Mouse (Mus musculus) limb, embryonic 10.5 days (tissue): ENCODE data around the gene Kif19a. TPM values are rescaled to one million over a fixed set of nuclear protein-coding genes. Genes with fewer than 3 reads are reported as not detected.

Source experiments
- DNase-seq: peaks from one replicate; pipeline ENCODE4 v3.0.0-alpha.2; 2017; ENCODE audit warnings: low spot score
- H3K27ac ChIP-seq: fragments of 300-500 bp; sonication (generic); 2 replicates; pipeline ENCODE4 v1.5.1; 2016; ENCODE audit warnings: mild to moderate bottlenecking
- H3K27me3 ChIP-seq: fragments of 300-500 bp; sonication (generic); 2 replicates; pipeline ENCODE4 v1.6.1; 2016; ENCODE audit warnings: low read depth, mild to moderate bottlenecking; ENCODE audit not compliant: poor library complexity, severe bottlenecking
- H3K36me3 ChIP-seq: fragments of 300-500 bp; sonication (generic); 2 replicates; pipeline ENCODE4 v1.6.1; 2016; ENCODE audit warnings: mild to moderate bottlenecking, moderate library complexity
- H3K4me1 ChIP-seq: fragments of 300-500 bp; sonication (generic); 2 replicates; pipeline ENCODE4 v1.6.1; 2016
- H3K4me3 ChIP-seq: fragments of 300-500 bp; sonication (generic); 2 replicates; pipeline ENCODE4 v1.5.1; 2016; ENCODE audit warnings: mild to moderate bottlenecking, moderate library complexity
- H3K9me3 ChIP-seq: fragments of 300-500 bp; sonication (generic); replicated peaks from 2 replicates; pipeline ENCODE4 v1.6.1; 2016; ENCODE audit warnings: mild to moderate bottlenecking
- WGBS: fragments of 180-500 bp; shearing (Covaris S2); methylation state at CpG from one replicate; pipeline ENCODE4 v1.1.7; 2016; 5-methylcytosine and 5-hydroxymethylcytosine counted together
- polyA plus RNA-seq: library from polyadenylated mRNA; unstranded; fragments of >200 nt; fragmentation: Nextera tagmentation; extraction: Ambion mirVana; gene quantifications from 2 replicates; pipeline ENCODE4 v1.2.1, GENCODE M21; 2016

Kif19a gene
- 0.13 TPM in 1 of 2 replicates, not detected in the other for polyA plus RNA-seq

- peaks cover 73% of the 10 kb centered on the region for H3K27me3 ChIP-seq
- DNase-seq: peak; percentile 81
- no peaks in the 10 kb centered on the region for H3K36me3 ChIP-seq
- WGBS: 3% methylated on average over 51 of the region's 51 CpGs
- peaks cover 15% of the 10 kb centered on the region for H3K4me1 ChIP-seq
- H3K9me3 ChIP-seq: no peaks in the 10 kb centered on the region
- H3K27ac ChIP-seq: peak within 1 kb of the TSS; percentile 16; the same call in 1 of the 2 replicates
- peak within 1 kb of the TSS; percentile 58 for H3K4me3 ChIP-seq
Measured at GRCm38 (mm10) chr11:114764820-114765818, at the start of gene Kif19a. Gene Kif19a, plus strand, starts transcription at chr11:114765388.

GRCm38 (mm10) chr11:114715531-114715930, 49.7 kb upstream of the Kif19a start:
- WGBS: 84% methylated on average over 7 of the region's 7 CpGs
- Histone ChIP-seq H3K9me3 (no peaks in the 10 kb centered on the region), H3K4me3 (no peak overlapping the region), H3K27ac (no peak overlapping the region), H3K4me1 (peaks cover 13% of the 10 kb centered on the region; the same call in 1 of the 2 replicates), H3K27me3 (no peaks in the 10 kb centered on the region), H3K36me3 (no peaks in the 10 kb centered on the region)
- no peak for DNase-seq

- Histone ChIP-seq H3K9me3 (no peaks in the 10 kb centered on the region), H3K27ac (no peak overlapping the region), H3K4me1 (peaks cover 17% of the 10 kb centered on the region), H3K36me3 (no peaks in the 10 kb centered on the region), H3K27me3 (no peaks in the 10 kb centered on the region), H3K4me3 (no peak overlapping the region)
- 93% methylated on average over 10 of the region's 10 CpGs for WGBS
- no peak for DNase-seq
Measured at GRCm38 (mm10) chr11:114720535-114720934, 44.7 kb upstream of the Kif19a start.

GRCm38 (mm10) chr11:114722438-114722837, 42.8 kb upstream of the Kif19a start:
- Histone ChIP-seq H3K4me1 (peaks cover 25% of the 10 kb centered on the region), H3K27me3 (peaks cover 2% of the 10 kb centered on the region; the same call in 1 of the 2 replicates), H3K4me3 (no peak overlapping the region), H3K36me3 (no peaks in the 10 kb centered on the region), H3K9me3 (no peaks in the 10 kb centered on the region), H3K27ac (0 out of 2 replicates have a peak overlapping the region, but pooled peaks have one; percentile 12)
- DNase-seq: no peak
- 85% methylated on average over 8 of the region's 8 CpGs for WGBS

GRCm38 (mm10) chr11:114723030-114723429, 42.2 kb upstream of the Kif19a start:
- Histone ChIP-seq H3K27me3 (peaks cover 8% of the 10 kb centered on the region), H3K4me1 (peaks cover 31% of the 10 kb centered on the region), H3K4me3 (no peak overlapping the region), H3K27ac (0 out of 2 replicates have a peak overlapping the region, but pooled peaks have one; percentile 12), H3K36me3 (no peaks in the 10 kb centered on the region), H3K9me3 (no peaks in the 10 kb centered on the region)
- no peak for DNase-seq
- 72% methylated on average over 13 of the region's 13 CpGs for WGBS

GRCm38 (mm10) chr11:114724787-114725590, 40.2 kb upstream of the Kif19a start:
- no peak for DNase-seq

GRCm38 (mm10) chr11:114726965-114727825, 38.0 kb upstream of the Kif19a start, which contains the start of gene Dnaic2:
Gene Dnaic2, plus strand, starts transcription at chr11:114727408.
- peak; percentile 76 for DNase-seq
- no peaks in the 10 kb centered on the region for H3K36me3 ChIP-seq
- peak within 1 kb of the TSS; percentile 46 for H3K4me3 ChIP-seq
- 0 out of 2 replicates have a peak within 1 kb of the TSS, but pooled peaks have one; percentile 19 for H3K27ac ChIP-seq
- peaks cover 15% of the 10 kb centered on the region for H3K27me3 ChIP-seq
- WGBS: 14% methylated on average over 34 of the region's 34 CpGs
- no peaks in the 10 kb centered on the region for H3K9me3 ChIP-seq
- peaks cover 46% of the 10 kb centered on the region for H3K4me1 ChIP-seq

More at GRCm38 (mm10) chr11:114724787-114725590, 40.2 kb upstream of the Kif19a start:
- no peaks in the 10 kb centered on the region for H3K9me3 ChIP-seq
- 0 out of 2 replicates have a peak overlapping the region, but pooled peaks have one; percentile 46 for H3K27ac ChIP-seq
- peaks cover 15% of the 10 kb centered on the region for H3K27me3 ChIP-seq
- peaks cover 46% of the 10 kb centered on the region for H3K4me1 ChIP-seq
- H3K4me3 ChIP-seq: no peak overlapping the region
- no peaks in the 10 kb centered on the region for H3K36me3 ChIP-seq
- WGBS: 69% methylated on average over 11 of the region's 11 CpGs

GRCm38 (mm10) chr11:114727826-114728186, 37.4 kb upstream of the Kif19a start:
- DNase-seq: no peak
- Histone ChIP-seq H3K4me1 (peaks cover 46% of the 10 kb centered on the region), H3K9me3 (no peaks in the 10 kb centered on the region), H3K4me3 (peak overlapping the region; percentile 46; the same call in 1 of the 2 replicates), H3K27ac (no peak overlapping the region), H3K36me3 (no peaks in the 10 kb centered on the region), H3K27me3 (peaks cover 15% of the 10 kb centered on the region)
- 33% methylated on average over 5 of the region's 5 CpGs for WGBS

- Histone ChIP-seq H3K27me3 (peaks cover 15% of the 10 kb centered on the region), H3K4me1 (peaks cover 42% of the 10 kb centered on the region), H3K27ac (no peak overlapping the region), H3K36me3 (no peaks in the 10 kb centered on the region), H3K9me3 (no peaks in the 10 kb centered on the region), H3K4me3 (no peak overlapping the region)
- no peak for DNase-seq
- WGBS: 56% methylated on average over 5 of the region's 5 CpGs
Measured at GRCm38 (mm10) chr11:114728333-114728732, 36.9 kb upstream of the Kif19a start.

GRCm38 (mm10) chr11:114729832-114730363, 35.3 kb upstream of the Kif19a start:
- WGBS: 64% methylated on average over 6 of the region's 6 CpGs
- DNase-seq: no peak
- Histone ChIP-seq H3K27ac (no peak overlapping the region), H3K36me3 (no peaks in the 10 kb centered on the region), H3K4me1 (peaks cover 36% of the 10 kb centered on the region), H3K4me3 (no peak overlapping the region), H3K9me3 (no peaks in the 10 kb centered on the region), H3K27me3 (peaks cover 15% of the 10 kb centered on the region)

GRCm38 (mm10) chr11:114731711-114732110, 33.5 kb upstream of the Kif19a start:
- no peaks in the 10 kb centered on the region for H3K36me3 ChIP-seq
- peaks cover 15% of the 10 kb centered on the region for H3K27me3 ChIP-seq
- no peak for DNase-seq
- H3K4me1 ChIP-seq: peaks cover 28% of the 10 kb centered on the region
- H3K4me3 ChIP-seq: no peak overlapping the region
- WGBS: 89% methylated on average over 4 of the region's 4 CpGs
- H3K9me3 ChIP-seq: no peaks in the 10 kb centered on the region
- H3K27ac ChIP-seq: no peak overlapping the region
